Mouse (Mus musculus) v-Abl transformed pro-B cells (cell line): ENCODE data around the gene Gm3667.
"Not testable (repeated sequence)": the region's sequence is repeated elsewhere in the genome, so short reads cannot be mapped to it uniquely, and the experiment has no call there.

ENCODE experiments used
- in situ Hi-C, 2 experiments: fragments of 400-800 bp; cut with MboI; formaldehyde crosslinking; loops; one replicate each; pipeline ENCODE4 v1.15.1; 2025; ENCODE audit not compliant: unreplicated experiment in 2 of 2

Gm3667 gene

GRCm38 (mm10) chr14:6889521-6890012 is at the start of gene Gm3667:
Gene Gm3667 (minus strand): TSS chr14:6889962.
- in situ Hi-C loops: not testable (repeated sequence)

GRCm38 (mm10) chr14:6899881-6900280 is 10.1 kb upstream of the Gm3667 start:
- in situ Hi-C loops: not testable (repeated sequence)

- in situ Hi-C loops: not testable (repeated sequence)
Measured at GRCm38 (mm10) chr14:6888811-6889210, 951 bp downstream of the Gm3667 start.

- in situ Hi-C loops: not testable (repeated sequence)
Measured at GRCm38 (mm10) chr14:6840211-6840610, 49.6 kb downstream of the Gm3667 start, which contains the start of gene Gm3642. Gene Gm3642 (minus strand): TSS chr14:6840311.

- in situ Hi-C loops: not testable (repeated sequence)
Measured at GRCm38 (mm10) chr14:6823297-6823696, 66.5 kb downstream of the Gm3667 start.
